Mouse (Mus musculus): ENCODE results near the gene Armc5.
A peak's percentile ranks its signal among the peaks of the same experiment; 100 is the strongest.

Gene Armc5

DNA sequence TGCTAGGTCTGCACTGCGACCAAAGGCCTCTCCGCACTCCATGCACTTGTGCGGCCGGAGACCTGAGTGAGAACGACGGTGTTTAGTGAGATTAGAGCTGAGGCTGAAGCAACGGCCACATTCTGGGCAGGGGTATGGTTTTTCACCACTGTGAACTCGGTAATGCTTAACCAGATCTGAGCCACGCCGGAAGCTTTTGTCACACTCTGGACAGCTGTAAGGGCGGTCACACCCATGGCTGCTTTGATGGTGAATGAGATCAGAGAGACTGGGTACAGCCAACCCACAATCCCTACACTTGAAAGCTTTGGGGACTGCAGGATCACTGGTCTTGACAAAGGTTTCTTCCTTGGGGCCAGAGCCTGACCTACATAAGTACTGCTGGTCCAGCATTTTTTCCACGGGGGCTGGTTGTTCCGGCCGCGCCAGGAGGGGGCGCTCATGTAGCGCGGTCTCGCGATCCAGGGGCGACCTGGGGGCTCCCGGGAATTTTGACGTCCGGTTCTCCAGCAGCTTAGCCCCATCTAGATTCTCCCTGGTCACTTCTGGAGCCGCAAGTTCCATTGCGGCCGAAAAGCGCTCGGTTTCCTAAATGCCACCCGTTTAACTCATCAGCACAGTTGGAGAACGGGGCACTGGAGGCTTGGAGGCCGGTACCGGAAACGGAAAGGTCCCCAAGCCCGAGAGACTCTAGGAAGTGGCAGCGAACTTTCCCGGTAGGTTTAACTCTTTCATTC, at the start of gene Armc5:
TSS of gene Armc5 (plus strand) at position 487 of the 737 bp plus-strand sequence.
- DNase-seq (ENCODE audit: low spot score), result peak; percentile 79

DNA sequence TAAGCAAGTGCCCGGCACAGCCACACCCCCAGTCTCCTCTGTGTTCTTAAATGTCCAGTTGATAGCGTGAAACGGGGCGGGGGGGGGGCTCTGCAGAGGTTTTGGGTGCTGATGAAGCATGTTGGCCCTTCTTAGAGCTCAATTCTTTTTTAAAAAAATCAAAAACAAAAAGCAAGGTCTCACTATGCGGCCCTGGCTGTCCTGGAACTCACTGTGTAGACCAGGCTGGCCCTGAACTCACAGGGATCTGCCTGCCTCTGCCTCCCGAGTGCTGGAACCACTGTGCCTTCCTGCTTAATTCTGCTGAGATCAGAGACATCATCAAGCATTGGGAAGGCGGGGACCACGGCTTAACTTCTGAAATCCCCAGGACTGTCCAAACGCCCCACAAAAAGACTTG, 35.5 kb upstream of the Armc5 start:
- DNase-seq (ENCODE audit: low spot score), result no peak

DNA sequence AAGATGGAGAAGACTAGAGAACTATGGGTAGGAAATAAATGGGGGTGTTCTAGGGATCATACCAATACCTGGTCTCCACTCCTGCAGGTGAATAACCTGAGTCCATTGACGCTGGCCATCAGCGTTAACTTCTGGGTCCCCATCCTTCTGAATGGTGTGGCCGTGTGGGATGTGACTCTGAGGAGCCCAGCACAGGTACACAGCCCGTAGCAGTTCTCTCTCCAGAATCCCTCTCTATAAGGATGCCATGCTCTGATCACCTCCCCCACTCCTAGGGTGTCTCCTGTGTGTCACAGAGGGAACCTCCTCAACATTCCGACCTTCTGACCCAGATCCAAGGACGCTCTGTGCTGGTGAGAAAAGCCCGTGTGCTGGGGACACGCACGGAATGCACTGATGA, 34.1 kb upstream of the Armc5 start:
- no peak for DNase-seq (ENCODE audit: low spot score)

DNA sequence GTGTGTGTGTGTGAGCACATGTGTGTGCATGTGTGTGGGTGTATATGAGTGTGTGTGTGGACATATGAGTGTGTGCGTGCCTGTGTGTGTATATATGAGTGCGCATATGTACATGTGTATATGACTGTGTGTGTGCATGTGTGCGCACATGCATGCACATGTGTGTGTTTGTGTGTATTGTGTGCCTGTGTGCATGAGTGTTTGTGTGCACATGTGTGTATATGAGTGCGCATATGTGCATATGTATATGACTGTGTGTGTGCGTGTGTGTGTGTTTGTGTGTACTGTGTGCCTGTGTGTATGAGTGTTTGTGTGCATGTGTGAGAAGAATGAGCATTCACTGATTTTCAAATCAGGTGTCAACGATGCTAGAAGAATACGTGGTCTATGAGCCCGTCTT, 33.0 kb upstream of the Armc5 start:
- DNase-seq (ENCODE audit: low spot score), result no peak

DNA sequence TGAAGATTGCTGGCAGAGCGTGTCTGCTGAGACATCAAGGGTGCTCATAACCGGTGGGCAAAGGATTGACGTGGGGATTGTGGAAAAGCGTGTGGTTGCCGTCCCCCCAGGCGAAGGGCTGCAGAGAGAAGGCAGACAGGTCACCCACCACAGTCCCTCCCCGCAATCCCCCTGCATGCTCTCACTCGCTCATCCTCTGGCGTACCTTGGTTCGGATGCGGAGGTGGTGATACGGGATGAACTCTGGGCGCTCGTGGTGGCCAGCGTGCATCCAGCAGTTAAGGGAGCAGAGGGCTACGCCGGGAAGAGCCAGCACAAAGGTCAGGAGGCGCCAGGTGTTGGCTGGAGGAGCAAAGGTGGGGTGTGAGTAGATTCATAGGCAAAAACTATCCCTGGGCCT, 31.4 kb upstream of the Armc5 start:
- DNase-seq (ENCODE audit: low spot score), result no peak

DNA sequence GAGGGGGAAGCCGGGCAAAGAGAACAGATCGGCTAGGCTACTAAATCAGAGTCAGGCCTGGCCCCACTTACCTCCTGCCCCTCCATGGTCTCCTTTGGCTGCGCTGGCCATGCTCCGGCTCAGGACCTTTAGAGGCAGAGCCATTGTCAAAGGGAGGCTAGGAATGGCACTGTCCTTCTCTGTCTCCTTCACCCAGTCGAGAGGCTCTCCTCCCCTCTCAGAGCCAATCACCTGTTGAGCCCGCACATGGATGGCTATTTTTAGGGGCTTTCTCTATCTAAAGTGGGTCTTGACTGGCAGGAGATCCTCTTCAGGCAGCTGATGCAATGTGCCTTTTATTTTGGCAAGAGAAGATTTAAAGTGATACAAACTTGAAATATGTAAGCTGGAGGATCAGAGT, 31.0 kb upstream of the Armc5 start, which contains the start of gene Cox6a2:
TSS of gene Cox6a2 (minus strand) at position 236 of the 400 bp plus-strand sequence.
- DNase-seq (ENCODE audit: low spot score), result no peak

DNA sequence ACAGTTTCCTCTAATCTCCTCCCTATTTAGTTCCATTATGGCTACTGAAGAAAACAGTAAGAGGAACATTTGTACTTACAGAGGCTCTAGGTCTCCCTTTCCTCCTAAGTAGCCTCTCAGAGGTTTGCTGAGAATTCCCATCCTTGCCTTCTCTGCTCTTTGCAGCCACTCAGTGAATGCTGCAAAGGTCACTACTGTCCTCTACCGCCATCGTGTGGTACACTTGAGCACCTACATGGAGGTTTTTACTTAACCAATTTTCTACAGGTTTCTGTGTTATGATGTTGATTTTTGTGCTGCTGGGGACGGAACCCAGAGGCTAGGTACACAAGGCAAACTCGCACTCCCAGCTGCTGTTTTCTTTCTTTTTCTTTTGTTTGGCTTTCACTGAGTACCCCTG, 29.0 kb upstream of the Armc5 start:
- DNase-seq (ENCODE audit: low spot score), result peak; percentile 89

DNA sequence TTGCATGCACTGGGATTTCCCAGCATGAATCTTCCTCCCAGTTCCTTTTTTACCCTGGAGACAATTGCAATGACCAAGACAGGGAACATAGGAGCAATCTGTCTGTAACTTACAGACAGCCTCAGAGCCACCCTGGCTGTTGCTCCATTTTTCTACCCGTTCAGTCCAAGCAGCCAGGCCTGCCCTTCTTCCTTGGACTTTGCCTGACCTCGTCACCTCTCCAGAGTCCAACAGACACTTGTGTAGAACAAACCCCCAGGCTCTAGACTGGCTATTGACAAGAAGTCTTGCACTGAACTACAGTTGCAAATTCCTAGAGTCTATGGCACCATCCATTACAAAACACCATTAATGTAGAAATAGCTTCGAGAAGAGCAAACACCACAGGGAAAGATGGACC, 27.3 kb upstream of the Armc5 start:
- DNase-seq (ENCODE audit: low spot score), result peak; percentile 11

DNA sequence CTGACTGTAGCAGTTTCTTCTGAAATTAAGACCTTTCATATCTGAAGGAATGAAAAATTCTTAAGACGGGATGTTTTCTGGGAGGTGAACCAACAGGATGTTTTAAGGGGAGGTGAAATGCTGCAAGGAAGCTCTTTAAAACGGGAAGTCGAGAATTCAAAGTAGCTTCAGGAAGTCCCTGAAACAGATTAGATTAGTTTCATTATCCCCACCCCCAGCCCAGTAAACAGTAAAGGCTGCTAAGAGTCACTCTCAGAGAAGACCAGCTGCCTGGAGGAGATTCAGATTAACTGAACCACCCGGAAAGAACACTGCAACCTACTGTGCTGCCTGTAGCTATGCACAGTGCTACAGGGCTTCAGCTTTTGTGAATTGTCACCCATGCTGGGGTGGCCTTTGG, 17.2 kb upstream of the Armc5 start:
- no peak for DNase-seq (ENCODE audit: low spot score)

DNA sequence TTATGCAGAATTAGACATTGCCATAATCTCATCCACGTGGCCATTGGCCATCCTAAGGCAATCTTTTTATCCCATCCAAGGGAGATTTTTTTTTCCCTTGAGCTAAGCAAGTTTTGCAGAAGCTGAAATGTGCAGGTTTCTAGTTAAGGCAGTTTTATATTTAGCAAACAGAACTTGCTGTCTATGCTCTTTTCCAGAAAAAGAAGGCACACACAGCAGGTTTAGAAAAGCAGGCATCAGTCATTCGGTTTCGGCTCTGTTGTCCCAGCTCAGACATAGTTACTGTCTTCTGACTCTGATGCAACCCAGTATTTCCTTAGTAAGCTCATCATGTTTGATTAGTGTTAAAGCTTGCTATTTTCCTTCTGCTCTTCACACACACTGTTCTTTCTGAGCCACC, 16.2 kb upstream of the Armc5 start:
- no peak for DNase-seq (ENCODE audit: low spot score)

DNA sequence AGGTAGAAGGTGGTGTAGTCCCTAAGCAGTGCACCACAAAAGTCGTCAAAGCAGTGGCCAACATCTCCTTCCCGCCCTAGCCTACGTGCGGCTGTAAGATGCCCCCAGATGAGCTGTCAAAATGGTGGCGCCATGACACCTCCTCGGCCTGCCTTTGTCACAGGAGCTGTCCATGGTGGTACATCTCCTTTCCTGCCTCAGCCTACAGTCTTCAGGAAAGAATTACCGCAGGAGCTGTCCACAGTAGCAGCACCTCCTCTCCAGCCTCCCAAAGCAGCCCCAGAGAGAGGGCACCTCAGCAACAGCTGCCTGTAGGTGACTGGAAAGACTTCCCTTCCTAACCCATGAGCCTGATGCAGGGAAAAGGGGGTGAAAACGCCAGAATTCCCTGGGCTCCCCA, 5.4 kb upstream of the Armc5 start:
- DNase-seq (ENCODE audit: low spot score), result peak; percentile 48

DNA sequence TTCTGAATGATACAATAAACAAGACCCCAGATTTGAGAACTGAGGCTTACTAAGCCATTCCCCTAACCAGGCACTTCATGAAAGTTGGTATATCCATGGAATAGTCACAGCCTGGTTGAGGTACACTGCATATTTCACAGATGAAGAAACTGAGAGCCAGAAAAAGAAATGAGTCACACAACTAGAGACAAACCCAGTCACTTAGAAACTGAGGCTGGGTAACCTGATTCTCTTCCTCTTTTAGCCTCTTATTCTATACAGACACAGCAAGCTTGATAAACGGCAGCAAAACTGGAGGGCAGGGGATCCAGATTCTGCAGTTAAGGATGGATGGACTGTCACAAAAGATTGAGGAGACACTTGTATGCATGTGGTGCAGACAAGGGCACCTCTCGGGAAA, 2.3 kb upstream of the Armc5 start:
- no peak for DNase-seq (ENCODE audit: low spot score)

DNA sequence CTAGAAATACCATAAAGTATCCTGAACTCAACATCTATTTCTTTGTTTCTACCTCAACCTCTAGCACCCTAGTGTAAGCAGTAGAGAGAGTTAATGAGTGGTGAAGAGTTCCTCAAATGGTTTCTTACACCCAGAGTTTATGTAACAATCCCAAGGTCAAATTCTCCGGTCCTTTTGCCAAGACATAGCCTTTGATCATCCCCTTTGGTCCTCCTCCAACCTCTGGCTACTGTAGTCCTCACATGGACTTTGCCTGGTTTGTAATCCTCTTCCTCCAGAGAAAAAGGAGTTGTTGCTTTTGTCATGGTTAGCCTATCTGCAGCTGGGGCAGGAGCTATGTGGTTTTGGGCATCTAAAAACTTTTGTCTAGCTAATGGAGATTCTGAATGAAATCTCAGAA, 1.7 kb upstream of the Armc5 start:
- no peak for DNase-seq (ENCODE audit: low spot score)

DNA sequence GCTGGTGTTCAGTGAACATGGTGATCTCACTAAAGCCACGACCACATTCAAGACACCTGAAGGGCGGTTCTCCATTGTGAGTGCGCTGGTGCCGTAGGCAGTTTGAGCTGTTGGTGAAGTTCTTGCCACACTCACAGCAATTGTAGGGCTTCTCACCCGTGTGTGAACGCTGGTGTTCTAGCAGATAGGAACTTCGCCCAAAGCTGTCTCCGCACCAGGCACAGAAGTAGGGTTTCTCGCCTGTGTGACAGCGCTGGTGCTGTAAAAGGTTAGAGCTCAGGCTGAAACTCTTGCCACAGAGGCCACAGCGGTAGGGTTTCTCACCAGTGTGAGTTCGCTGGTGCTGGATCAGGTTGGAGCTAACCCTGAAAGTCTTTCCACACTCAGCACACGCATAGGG, 716 bp upstream of the Armc5 start:
- no peak for DNase-seq (ENCODE audit: low spot score)

DNA sequence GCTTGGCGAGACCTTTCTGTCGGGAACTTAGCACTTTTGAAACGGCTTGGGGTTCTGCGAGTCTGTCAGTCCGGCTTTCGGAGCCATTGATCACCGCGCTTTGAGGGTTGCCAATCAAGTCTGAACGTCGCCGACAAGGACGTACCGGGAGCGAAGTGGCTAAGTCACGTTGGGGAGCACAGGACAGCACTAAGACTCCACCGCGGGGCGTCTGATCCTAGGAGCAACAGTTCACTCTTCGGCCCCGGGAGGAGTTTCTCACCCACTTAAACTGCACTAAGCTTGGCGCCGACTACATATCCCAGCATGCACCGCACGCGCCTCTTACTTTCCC, 418 bp downstream of the Armc5 start:
- DNase-seq (ENCODE audit: low spot score), result no peak

DNA sequence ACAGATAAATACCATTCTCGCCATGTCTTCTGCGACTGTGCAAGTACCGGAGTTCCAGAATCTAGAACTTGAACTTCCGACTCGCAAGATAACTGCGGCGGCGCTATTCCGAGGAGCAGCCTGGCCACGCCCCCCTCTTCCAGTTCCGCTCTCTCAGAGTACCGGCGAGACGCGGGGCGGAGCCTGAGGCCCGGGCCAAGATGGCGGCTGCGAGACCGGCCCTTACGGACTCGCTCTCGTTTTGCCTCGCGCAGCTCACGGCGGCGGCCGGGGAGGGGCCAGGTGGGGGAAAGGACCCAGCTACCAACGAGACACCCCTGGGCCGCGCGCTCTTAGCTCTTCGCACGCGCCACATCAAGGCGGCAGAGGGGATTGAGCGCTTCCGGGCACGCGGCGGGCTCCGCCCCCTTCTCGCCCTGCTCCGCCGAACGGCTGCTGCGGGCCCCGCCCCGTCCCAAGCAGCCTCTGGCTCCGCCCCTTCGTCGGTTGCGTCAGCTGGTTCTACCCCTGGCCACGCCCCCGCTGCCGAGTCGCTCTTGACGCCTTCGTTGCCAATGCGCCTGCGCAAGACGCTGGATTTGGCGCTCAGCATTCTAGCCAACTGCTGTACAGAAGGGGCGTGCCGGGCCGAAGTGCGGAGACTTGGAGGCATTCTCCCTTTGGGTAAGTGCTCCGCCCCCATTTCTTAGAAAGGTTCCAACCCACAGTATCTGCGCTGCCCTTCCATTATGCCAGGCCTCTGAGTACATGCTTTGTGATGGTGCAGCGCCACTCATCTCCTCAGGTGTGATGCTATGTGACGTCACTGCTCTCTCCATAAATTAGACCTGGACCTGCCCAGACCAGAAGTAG, 1.0 kb downstream of the Armc5 start, which contains the start of gene 9130023H24Rik:
TSS of gene 9130023H24Rik (minus strand) at position 105 of the 852 bp plus-strand sequence.
- DNase-seq (ENCODE audit: low spot score), result peak; percentile 100

DNA sequence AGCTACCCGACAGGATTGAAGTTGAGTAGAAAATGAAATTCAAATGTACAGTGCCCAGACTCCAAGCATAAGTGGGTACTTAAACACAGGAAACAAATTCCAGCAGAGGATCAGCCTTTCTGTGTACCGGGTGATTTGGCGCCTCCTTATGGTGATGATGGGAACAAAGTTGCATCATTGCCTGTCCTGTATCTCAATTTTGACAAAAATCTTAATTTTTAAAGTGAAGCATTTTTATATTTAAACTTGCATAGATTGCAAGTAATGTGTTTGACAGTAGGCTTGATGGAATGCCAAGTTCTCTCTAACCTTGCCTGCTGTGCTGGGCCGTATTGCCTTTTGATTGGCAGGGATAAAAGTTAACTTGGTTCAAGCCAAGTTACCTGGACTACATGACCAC, 1.8 kb downstream of the Armc5 start:
- DNase-seq (ENCODE audit: low spot score), result peak; percentile 69

DNA sequence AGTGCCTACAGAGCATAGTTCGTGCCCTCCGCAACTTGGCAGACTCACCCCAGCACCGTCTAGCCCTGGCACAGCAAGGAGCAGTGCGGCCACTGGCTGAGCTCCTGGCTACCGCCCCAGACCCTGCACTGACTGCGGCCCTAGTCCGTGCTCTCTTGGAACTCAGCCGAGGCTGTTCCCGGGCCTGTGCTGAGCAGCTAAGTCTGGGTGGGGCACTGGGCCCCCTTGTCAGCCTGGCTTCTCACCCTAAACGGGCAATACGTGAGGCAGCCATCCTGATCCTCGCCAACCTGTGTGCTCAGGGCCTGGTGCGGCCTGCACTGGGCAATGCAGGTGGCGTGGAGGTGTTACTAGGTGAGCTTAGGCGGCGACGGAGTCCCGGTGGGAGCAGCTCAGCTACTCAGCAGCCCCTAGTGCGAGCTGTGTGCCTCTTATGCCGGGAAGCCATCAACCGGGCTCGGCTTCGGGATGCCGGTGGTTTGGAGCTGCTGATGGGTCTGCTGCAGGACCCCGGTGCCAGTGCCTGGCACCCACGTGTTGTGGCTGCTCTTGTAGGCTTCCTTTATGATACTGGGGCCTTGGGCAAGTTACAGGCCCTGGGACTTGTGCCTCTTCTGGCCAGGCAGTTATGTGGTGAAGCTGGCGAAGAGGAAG, 3.1 kb downstream of the Armc5 start:
- DNase-seq (ENCODE audit: low spot score), result no peak

DNA sequence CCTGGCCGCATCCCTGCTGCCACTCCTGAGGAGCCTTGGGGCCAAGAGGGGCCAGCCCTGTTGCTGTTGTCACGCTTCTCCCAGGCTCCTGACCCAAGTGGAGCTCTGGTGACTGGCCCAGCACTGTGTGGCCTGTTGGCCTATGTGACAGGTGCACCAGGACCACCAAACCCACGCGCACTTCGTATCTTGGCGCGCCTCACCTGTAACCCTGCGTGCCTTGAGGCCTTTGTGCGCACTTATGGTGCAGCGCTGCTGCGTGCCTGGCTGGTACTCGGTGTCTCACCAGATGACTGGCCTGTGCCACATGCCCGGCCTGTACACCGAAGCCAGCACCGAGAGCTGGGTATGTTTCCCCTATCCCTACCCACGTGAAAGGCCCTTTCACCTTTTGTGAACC, 5.2 kb downstream of the Armc5 start:
- no peak for DNase-seq (ENCODE audit: low spot score)

DNA sequence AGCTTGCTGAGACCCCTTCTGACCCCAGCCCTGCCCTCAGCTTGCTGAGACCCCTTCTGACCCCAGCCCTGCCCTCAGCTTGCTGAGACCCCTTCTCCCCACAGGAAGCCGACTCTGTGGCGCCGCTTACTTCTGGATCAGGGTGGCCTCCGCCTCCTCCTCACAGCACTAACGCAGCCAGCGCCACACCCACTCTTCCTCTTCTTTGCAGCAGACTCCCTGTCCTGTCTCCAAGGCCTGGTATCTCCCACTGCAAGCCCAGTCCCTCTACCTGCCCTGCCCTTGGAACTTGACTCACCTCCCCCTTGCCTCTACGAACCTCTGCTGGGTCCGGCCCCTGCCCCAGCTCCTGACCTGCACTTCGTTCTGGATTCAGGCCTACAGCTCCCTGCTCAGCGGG, 6.8 kb downstream of the Armc5 start:
- peak; percentile 58 for DNase-seq (ENCODE audit: low spot score)

DNA sequence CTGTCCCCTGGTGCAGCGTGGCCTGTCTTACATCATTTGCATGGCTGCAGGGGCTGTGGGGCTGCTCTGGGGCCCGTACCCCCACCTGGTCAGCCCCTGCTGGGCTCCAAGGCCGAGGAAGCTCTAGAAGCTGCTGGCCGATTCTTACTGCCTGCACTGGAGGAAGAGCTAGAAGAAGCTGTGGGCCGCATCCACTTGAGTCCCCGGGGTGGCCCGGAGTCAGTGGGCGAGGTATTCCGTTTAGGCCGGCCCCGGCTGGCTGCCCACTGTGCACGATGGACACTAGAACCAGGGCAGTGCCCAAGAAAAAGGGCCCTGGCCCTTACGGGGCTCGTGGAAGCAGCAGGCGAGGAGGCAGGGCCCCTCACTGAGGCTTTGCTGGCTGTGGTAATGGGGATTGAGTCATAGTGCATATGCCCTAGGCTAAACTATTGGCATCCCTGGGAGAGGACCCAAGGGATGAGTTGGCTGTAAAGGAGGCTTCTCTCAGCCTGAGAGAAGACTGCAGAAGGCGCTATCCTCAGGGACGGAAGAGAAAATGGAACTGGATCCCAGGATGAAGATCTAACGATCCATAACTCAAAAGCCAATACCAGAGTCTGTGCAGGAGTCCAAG, 7.4 kb downstream of the Armc5 start:
- no peak for DNase-seq (ENCODE audit: low spot score)

DNA sequence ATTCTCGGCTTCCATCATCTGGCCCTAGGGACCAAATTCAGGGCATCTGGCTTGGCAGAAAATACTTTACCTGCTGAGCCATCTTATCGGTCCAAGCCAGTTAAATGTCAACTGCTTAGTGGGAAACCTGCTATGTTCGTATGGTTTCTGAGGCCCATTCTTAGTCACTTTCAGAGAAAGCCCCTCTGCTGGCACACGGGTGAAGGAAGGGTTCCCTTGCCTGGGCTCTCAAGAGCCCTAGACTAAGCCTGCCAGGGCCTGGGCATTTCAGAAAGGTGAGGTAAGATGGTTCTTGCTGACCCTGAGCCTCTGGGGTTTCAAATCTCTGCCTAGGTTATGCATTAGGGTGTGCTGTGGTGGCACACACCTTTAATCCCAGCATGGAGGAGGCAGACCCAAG, 8.4 kb downstream of the Armc5 start:
- no peak for DNase-seq (ENCODE audit: low spot score)
